In genomic region chr16:64754743-64755139, GRCm38 (mm10) we compare ENCODE assay signal across 8 mouse cellular contexts. TPM values are rescaled to one million over a fixed set of nuclear protein-coding genes. Genes with fewer than 3 reads are reported as not detected.
A peak's percentile ranks its signal among the peaks of the same experiment; 100 is the strongest.
DNase-seq lines count a peak whose midpoint lies in the region; ATAC-seq lines count a peak whose summit lies in the region.
"Had no signal": no experiment of that assay in that cellular context is flagged by ENCODE, and none has a peak within 500 bp of the region (broad histone marks: within the 10 kb centered on the region; RNA-seq: fewer than 3 reads in every experiment).

No protein-coding gene starts in this region.

- peak; percentile 21 for DNase-seq in left cerebral cortex, postnatal 4 days
- no peak for DNase-seq in left cerebral cortex, adult 8-10 months (ENCODE audit: low spot score in 2 of 2)
- peak; percentile 67 for DNase-seq in ZHBTc4 (ENCODE audit: low read depth, low spot score)
- peak; percentile 42 for DNase-seq in lung, postnatal 36 days
- no peak for DNase-seq in frontal cortex, postnatal 10 days (ENCODE audit: low spot score in 2 of 2)

- H3K27me3 ChIP-seq in forebrain, embryonic 12.5 days = no peaks in the 10 kb centered on the region
- H3K27me3 ChIP-seq: lung, embryonic 15.5 days had no signal

- no peak overlapping the region for H3K27ac ChIP-seq in forebrain, embryonic 12.5 days
- H3K27ac ChIP-seq: lung, embryonic 15.5 days had no signal

- H3K4me1 ChIP-seq in forebrain, embryonic 12.5 days = no peaks in the 10 kb centered on the region

- WGBS in forebrain, embryonic 12.5 days = 51% methylated on average over 3 of the region's 3 CpGs

- no peaks in the 10 kb centered on the region for H3K36me3 ChIP-seq in forebrain, embryonic 12.5 days (replicated peaks)
- H3K36me3 ChIP-seq: lung, embryonic 15.5 days had no signal

- intact Hi-C loops in left cerebral cortex, postnatal 4 days (cut with DNase I) = loop anchor here (10.0 kb wide), 1 partner anchor 1250 kb away; no protein-coding TSS in a partner anchor

- no peak overlapping the region for H3K4me3 ChIP-seq in forebrain, embryonic 12.5 days (replicated peaks)
- H3K4me3 ChIP-seq: lung, embryonic 15.5 days had no signal

- peak; percentile 50 for ATAC-seq in forebrain, embryonic 12.5 days (ENCODE audit: low FRiP score)
- no peak for ATAC-seq in cerebellum, adult (ENCODE audit: insufficient number of reproducible peaks, low FRiP score, low TSS enrichment)

- no peaks in the 10 kb centered on the region for H3K9me3 ChIP-seq in forebrain, embryonic 12.5 days
- H3K9me3 ChIP-seq: lung, embryonic 15.5 days had no signal

- H3K9ac ChIP-seq in forebrain, embryonic 12.5 days = no peak overlapping the region
- H3K9ac ChIP-seq: lung, embryonic 15.5 days had no signal

- no peak overlapping the region for H3K4me2 ChIP-seq in forebrain, embryonic 12.5 days
- H3K4me2 ChIP-seq: lung, embryonic 15.5 days had no signal

RNA-seq across cellular contexts. Expression of gene 4930453N24Rik, which starts 16.2 kb away (rescaled TPM):
- total RNA-seq in left cerebral cortex, postnatal 4 days (2021) = 10 to 100 TPM; 20.5 to 23.3 TPM
- 10 to 100 TPM; 20.7 to 27.0 (median 22.8) TPM for total RNA-seq in left cerebral cortex, adult 8-10 months (2022)
- polyA plus RNA-seq in forebrain, embryonic 12.5 days (2016; fragmentation: Nextera tagmentation; extraction: Ambion mirVana) = 28.4 and 29.7 TPM in 2 replicates

Comparison
In these comparisons a context has a peak if more than half of its experiments do, and no peak if none do; other contexts are left out.
1. DNase-seq: peak in left cerebral cortex, postnatal 4 days (single experiment), ZHBTc4 (single experiment) and lung, postnatal 36 days (single experiment); none in left cerebral cortex, adult 8-10 months (0 of 2) and frontal cortex, postnatal 10 days (0 of 2).